Mouse (Mus musculus): ENCODE data around the gene Mef2a.

DNA sequence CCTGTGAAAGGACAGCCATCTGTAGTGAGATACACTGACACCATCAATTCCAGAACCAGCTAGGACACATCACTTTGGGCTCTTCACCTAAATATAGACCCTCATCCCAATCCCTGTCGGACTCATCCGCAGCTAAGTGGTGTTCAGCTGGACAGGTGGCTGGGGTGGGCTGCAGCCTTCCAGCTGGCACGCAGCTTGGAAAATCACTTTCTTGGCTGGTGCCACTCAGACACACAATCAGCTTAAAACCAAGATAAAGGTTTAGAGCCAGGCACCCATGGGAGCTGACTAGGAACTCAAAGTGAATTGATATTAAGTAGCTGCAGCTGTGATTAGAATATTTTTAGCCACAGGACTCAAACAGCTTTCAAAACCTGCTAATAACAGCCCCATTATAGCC, 142.4 kb downstream of the Mef2a start:
- TF ChIP-seq POLR2A (IDR thresholded peaks at IDR 0.05; ENCODE audit: low read depth, low read length) (no peak), CTCF (IDR thresholded peaks at IDR 0.05; ENCODE audit: extremely low read depth, insufficient read depth, insufficient read length, insufficient replicate concordance) (no peak)

Data from spleen, adult 2 months (tissue).